Mouse (Mus musculus) testis, adult 2 months (tissue): ENCODE measurements at regions not wholly inside any gene's neighbourhood (a gene's known extent, or its start where the extent isn't known, plus 50 kb on each side); places are given as distances from the start of the nearest gene placed in this dataset.

Source experiments
- H3K27ac ChIP-seq: fragments of 200-500 bp; 2 replicates; pipeline ENCODE4 v1.5.1; 2012; ENCODE audit warnings: low read depth, low read length; ENCODE audit not compliant: control insufficient read depth, insufficient read depth
- H3K27me3 ChIP-seq: fragments of 200-500 bp; 2 replicates; pipeline ENCODE4 v1.6.1; 2012; ENCODE audit warnings: mild to moderate bottlenecking, low read length, moderate library complexity; ENCODE audit not compliant: control insufficient read depth, insufficient read depth
- H3K36me3 ChIP-seq: fragments of 200-500 bp; 2 replicates; pipeline ENCODE4 v1.6.1; 2012; ENCODE audit warnings: mild to moderate bottlenecking, low read length; ENCODE audit not compliant: control insufficient read depth, insufficient read depth
- H3K4me1 ChIP-seq: fragments of 200-500 bp; 2 replicates; pipeline ENCODE4 v1.6.1; 2012; ENCODE audit warnings: low read length; ENCODE audit not compliant: control insufficient read depth, insufficient read depth
- H3K4me3 ChIP-seq: fragments of 200-500 bp; 2 replicates; pipeline ENCODE4 v1.5.1; 2012; ENCODE audit warnings: low read depth, mild to moderate bottlenecking, low read length, moderate library complexity, mixed read lengths; ENCODE audit not compliant: control insufficient read depth
- CTCF ChIP-seq: fragments of 200-500 bp; IDR thresholded peaks from 2 replicates; pipeline ENCODE4 v1.5.1; 2012; ENCODE audit warnings: low read depth, mild to moderate bottlenecking, inconsistent platforms, low read length, moderate library complexity; ENCODE audit not compliant: control insufficient read depth, insufficient read depth, insufficient replicate concordance
- POLR2A ChIP-seq: fragments of 200-500 bp; IDR thresholded peaks from 2 replicates; pipeline ENCODE4 v1.6.1; 2012; ENCODE audit warnings: low read depth, mild to moderate bottlenecking, inconsistent platforms, low read length, moderate library complexity; ENCODE audit not compliant: control insufficient read depth

DNA sequence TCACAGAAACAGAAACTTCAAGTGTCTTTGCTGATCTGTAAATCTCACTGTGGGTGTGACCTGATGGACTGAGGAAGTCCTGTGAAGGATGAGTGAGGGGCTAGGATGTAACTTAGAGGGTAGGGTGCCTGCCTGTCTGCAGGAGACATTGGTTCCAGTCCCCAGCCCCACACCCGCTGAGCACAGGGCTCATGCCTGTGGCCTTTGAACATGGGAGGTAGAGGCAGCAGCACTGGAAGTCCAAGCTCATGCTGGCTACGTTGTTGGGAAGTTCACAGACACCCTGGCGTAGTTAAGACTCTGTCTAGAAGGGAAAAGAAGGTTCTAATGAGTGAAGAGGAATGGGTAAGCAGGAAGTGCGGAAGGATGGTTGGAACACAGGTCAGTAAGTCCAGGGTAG is 59.7 kb upstream of the Tgm3 start:
- H3K36me3 ChIP-seq, result no peaks in the 10 kb centered on the region
- no peak overlapping the region for H3K27ac ChIP-seq
- H3K4me1 ChIP-seq, result no peaks in the 10 kb centered on the region
- TF ChIP-seq POLR2A (no peak), CTCF (no peak)
- no peak overlapping the region for H3K4me3 ChIP-seq
- no peaks in the 10 kb centered on the region for H3K27me3 ChIP-seq

DNA sequence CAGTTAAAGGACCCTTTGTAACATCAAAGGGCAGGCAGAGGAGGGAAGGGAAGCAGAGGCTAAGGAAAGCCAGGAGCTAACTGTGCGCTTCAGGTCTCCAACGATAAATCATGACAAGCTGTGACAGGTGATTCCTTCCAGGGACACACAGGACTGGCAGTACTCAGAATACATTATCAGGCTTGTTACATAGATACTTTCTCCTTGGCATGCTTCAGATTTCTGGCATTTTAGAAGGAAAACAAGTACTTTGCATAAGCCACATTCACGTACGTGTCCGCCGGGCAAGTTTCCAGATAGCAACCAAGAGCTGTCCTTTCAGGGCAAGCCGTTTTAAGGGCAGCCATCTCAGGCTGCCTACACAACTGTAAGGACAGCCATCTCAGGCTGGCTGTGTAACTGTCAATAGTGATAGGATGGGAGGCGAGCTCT is 56.9 kb upstream of the Tgm3 start:
- no peak overlapping the region for H3K27ac ChIP-seq
- no peaks in the 10 kb centered on the region for H3K4me1 ChIP-seq
- H3K36me3 ChIP-seq, result no peaks in the 10 kb centered on the region
- TF ChIP-seq POLR2A (no peak), CTCF (no peak)
- no peaks in the 10 kb centered on the region for H3K27me3 ChIP-seq
- no peak overlapping the region for H3K4me3 ChIP-seq

DNA sequence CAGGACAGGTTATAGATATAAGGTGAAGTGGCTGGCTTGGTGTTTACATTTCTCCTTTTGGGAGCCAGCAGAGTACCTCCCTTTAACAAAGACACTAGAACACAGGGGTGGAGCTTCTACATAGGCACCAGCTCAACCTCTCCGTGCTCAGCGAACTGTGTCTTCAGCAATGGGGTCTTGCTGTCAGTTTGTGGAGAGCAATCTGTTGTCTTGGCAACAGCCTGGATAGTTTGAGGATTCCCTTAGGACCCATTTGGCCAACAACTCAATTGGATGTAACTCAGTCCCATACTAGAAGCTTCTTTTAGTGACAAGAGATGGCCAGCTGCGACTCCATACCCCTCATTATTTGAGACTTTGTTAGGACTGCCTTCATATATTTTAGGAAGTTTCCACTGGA is 54.0 kb upstream of the Tgm3 start:
- H3K4me3 ChIP-seq, result no peak overlapping the region
- H3K4me1 ChIP-seq, result no peaks in the 10 kb centered on the region
- no peaks in the 10 kb centered on the region for H3K36me3 ChIP-seq
- no peaks in the 10 kb centered on the region for H3K27me3 ChIP-seq
- no peak overlapping the region for H3K27ac ChIP-seq
- no peak for TF ChIP-seq POLR2A

DNA sequence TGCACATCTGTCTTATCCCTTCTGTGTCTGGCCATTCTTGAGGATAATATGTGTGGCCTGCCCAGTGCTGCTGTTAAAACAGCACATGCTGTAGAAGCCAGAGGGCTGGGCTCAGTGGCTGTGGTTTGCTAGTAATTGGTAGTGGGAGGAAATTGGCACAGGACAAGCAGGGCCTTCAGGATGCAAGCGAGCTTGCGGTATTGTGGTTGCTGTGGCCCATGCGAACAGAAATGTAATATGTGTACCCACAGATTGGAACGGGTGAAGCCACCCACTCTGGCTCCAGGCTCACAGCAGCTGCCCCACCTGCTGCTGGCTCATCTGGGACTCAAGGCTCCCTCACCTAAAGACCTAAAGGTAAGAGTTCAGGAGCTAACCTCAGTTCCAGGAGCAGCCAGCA is 51.8 kb upstream of the Tgm3 start:
- TF ChIP-seq CTCF (no peak), POLR2A (no peak)
- no peaks in the 10 kb centered on the region for H3K4me1 ChIP-seq
- no peak overlapping the region for H3K4me3 ChIP-seq
- H3K27me3 ChIP-seq, result no peaks in the 10 kb centered on the region
- no peaks in the 10 kb centered on the region for H3K36me3 ChIP-seq
- no peak overlapping the region for H3K27ac ChIP-seq

DNA sequence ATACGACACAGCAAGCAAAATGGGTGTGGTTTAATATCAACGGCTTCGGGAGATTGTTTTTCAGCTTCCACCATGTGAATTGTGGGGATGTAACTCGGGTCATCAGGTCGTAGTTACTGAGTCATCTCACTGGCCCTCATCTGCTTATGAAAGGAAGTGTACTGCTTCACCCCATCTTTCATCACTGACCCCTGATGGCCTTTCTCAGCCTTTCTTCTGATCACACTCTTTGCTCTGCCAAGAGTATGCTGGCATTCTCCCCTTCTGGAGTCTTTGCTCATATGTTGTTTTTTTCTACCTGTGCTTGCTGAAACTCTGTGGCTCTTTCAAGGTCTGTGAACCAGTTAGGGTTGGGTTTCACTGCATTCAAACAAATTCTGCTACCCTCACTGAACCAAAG is 50.6 kb upstream of the Tgm3 start:
- no peaks in the 10 kb centered on the region for H3K4me1 ChIP-seq
- no peaks in the 10 kb centered on the region for H3K27me3 ChIP-seq
- no peaks in the 10 kb centered on the region for H3K36me3 ChIP-seq
- no peak for TF ChIP-seq POLR2A
- TF ChIP-seq CTCF, result no peak
- H3K27ac ChIP-seq, result no peak overlapping the region
- H3K4me3 ChIP-seq, result no peak overlapping the region
